Mouse (Mus musculus): ENCODE measurements at regions not wholly inside any gene's neighbourhood (a gene's known extent, or its start where the extent isn't known, plus 50 kb on each side); places are given as distances from the start of the nearest gene placed in this dataset.
"Not testable (repeated sequence)": the region's sequence is repeated elsewhere in the genome, so short reads cannot be mapped to it uniquely, and the experiment has no call there.

- peak; percentile 63; the same call in 1 of the 2 replicates for ATAC-seq (replicated peaks; ENCODE audit: insufficient number of reproducible peaks, low FRiP score, low TSS enrichment, poor library complexity, severe bottlenecking)
Measured at GRCm38 (mm10) chr13:20039590-20039989, 50.8 kb upstream of the Elmo1 start.

GRCm38 (mm10) chr13:20038463-20038862 is 51.9 kb upstream of the Elmo1 start:
- 0 out of 2 replicates have a peak, but pooled peaks have one; percentile 27 for ATAC-seq (replicated peaks; ENCODE audit: insufficient number of reproducible peaks, low FRiP score, low TSS enrichment, poor library complexity, severe bottlenecking)

GRCm38 (mm10) chr13:20037436-20037835 is 53.0 kb upstream of the Elmo1 start:
- ATAC-seq (replicated peaks; ENCODE audit: insufficient number of reproducible peaks, low FRiP score, low TSS enrichment, poor library complexity, severe bottlenecking): no peak

- no peak for ATAC-seq (replicated peaks; ENCODE audit: insufficient number of reproducible peaks, low FRiP score, low TSS enrichment, poor library complexity, severe bottlenecking)
Measured at GRCm38 (mm10) chr13:20033937-20034735, 56.3 kb upstream of the Elmo1 start.

GRCm38 (mm10) chr13:20031660-20032059 is 58.7 kb upstream of the Elmo1 start:
- no peak for ATAC-seq (replicated peaks; ENCODE audit: insufficient number of reproducible peaks, low FRiP score, low TSS enrichment, poor library complexity, severe bottlenecking)

GRCm38 (mm10) chr13:20031082-20031481 is 59.3 kb upstream of the Elmo1 start:
- ATAC-seq (replicated peaks; ENCODE audit: insufficient number of reproducible peaks, low FRiP score, low TSS enrichment, poor library complexity, severe bottlenecking): no peak

- ATAC-seq (replicated peaks; ENCODE audit: insufficient number of reproducible peaks, low FRiP score, low TSS enrichment, poor library complexity, severe bottlenecking): no peak
Measured at GRCm38 (mm10) chr13:20026612-20027011, 63.8 kb upstream of the Elmo1 start.

- ATAC-seq (replicated peaks; ENCODE audit: insufficient number of reproducible peaks, low FRiP score, low TSS enrichment, poor library complexity, severe bottlenecking): not testable (repeated sequence)
Measured at GRCm38 (mm10) chr13:20016454-20016853, 73.9 kb upstream of the Elmo1 start.

- no peak for ATAC-seq (replicated peaks; ENCODE audit: insufficient number of reproducible peaks, low FRiP score, low TSS enrichment, poor library complexity, severe bottlenecking)
Measured at GRCm38 (mm10) chr13:20012621-20013020, 77.8 kb upstream of the Elmo1 start.

- no peak for ATAC-seq (replicated peaks; ENCODE audit: insufficient number of reproducible peaks, low FRiP score, low TSS enrichment, poor library complexity, severe bottlenecking)
Measured at GRCm38 (mm10) chr13:20009164-20009563, 81.2 kb upstream of the Elmo1 start.

GRCm38 (mm10) chr13:20007561-20007960 is 82.8 kb upstream of the Elmo1 start:
- no peak for ATAC-seq (replicated peaks; ENCODE audit: insufficient number of reproducible peaks, low FRiP score, low TSS enrichment, poor library complexity, severe bottlenecking)

GRCm38 (mm10) chr13:19997606-19998005 is 92.8 kb upstream of the Elmo1 start:
- ATAC-seq (replicated peaks; ENCODE audit: insufficient number of reproducible peaks, low FRiP score, low TSS enrichment, poor library complexity, severe bottlenecking): no peak

- ATAC-seq (replicated peaks; ENCODE audit: insufficient number of reproducible peaks, low FRiP score, low TSS enrichment, poor library complexity, severe bottlenecking): no peak
Measured at GRCm38 (mm10) chr13:19975621-19976020, 114.8 kb upstream of the Elmo1 start.

GRCm38 (mm10) chr13:19966566-19966965 is 123.8 kb upstream of the Elmo1 start:
- ATAC-seq (replicated peaks; ENCODE audit: insufficient number of reproducible peaks, low FRiP score, low TSS enrichment, poor library complexity, severe bottlenecking): no peak

GRCm38 (mm10) chr13:19963031-19963430 is 127.4 kb upstream of the Elmo1 start:
- ATAC-seq (replicated peaks; ENCODE audit: insufficient number of reproducible peaks, low FRiP score, low TSS enrichment, poor library complexity, severe bottlenecking): no peak

- no peak for ATAC-seq (replicated peaks; ENCODE audit: insufficient number of reproducible peaks, low FRiP score, low TSS enrichment, poor library complexity, severe bottlenecking)
Measured at GRCm38 (mm10) chr13:19928761-19929160, 104.7 kb upstream of the Gpr141 start.

GRCm38 (mm10) chr13:19927807-19928206 is 103.8 kb upstream of the Gpr141 start:
- no peak for ATAC-seq (replicated peaks; ENCODE audit: insufficient number of reproducible peaks, low FRiP score, low TSS enrichment, poor library complexity, severe bottlenecking)

GRCm38 (mm10) chr13:19921084-19921827 is 97.2 kb upstream of the Gpr141 start:
- ATAC-seq (replicated peaks; ENCODE audit: insufficient number of reproducible peaks, low FRiP score, low TSS enrichment, poor library complexity, severe bottlenecking): peak; percentile 40; the same call in 1 of the 2 replicates

GRCm38 (mm10) chr13:19911860-19912584 is 88.0 kb upstream of the Gpr141 start:
- no peak for ATAC-seq (replicated peaks; ENCODE audit: insufficient number of reproducible peaks, low FRiP score, low TSS enrichment, poor library complexity, severe bottlenecking)
